Mouse (Mus musculus) thymus, adult 2 months (tissue): ENCODE measurements at regions not wholly inside any gene's neighbourhood (a gene's known extent, or its start where the extent isn't known, plus 50 kb on each side); places are given as distances from the start of the nearest gene placed in this dataset.

ENCODE experiments used
- CTCF ChIP-seq: fragments of 200-500 bp; IDR thresholded peaks from 2 replicates; pipeline ENCODE4 v1.5.1; 2012; ENCODE audit warnings: mild to moderate bottlenecking, control low read depth, low read length, moderate library complexity, borderline replicate concordance; ENCODE audit not compliant: control insufficient read depth, poor library complexity, insufficient read depth; ENCODE audit errors: extremely low read depth
- POLR2A ChIP-seq: fragments of 200-500 bp; IDR thresholded peaks from 2 replicates; pipeline ENCODE4 v1.6.1; 2012; ENCODE audit warnings: mild to moderate bottlenecking, low read length, control low read depth, moderate library complexity; ENCODE audit not compliant: control insufficient read depth, poor library complexity, insufficient read depth; ENCODE audit errors: extremely low read depth

GRCm38 (mm10) chr13:48115890-48116289 lies 145.1 kb upstream of the Id4 start:
- no peak for TF ChIP-seq POLR2A
- no peak for TF ChIP-seq CTCF
